Mouse (Mus musculus): Measurements from ENCODE around the gene Myl3. TPM values are rescaled to one million over a fixed set of nuclear protein-coding genes. Genes with fewer than 3 reads are reported as not detected.

Myl3 gene
- total and polyA plus RNA-seq, 3 experiments = not detected

GRCm38 (mm10) chr9:110810051-110810450, 68.4 kb downstream of the Myl3 start:
- Histone ChIP-seq H3K27me3 (ENCODE audit: control insufficient read depth in 1 of 2, insufficient read depth in 2 of 2, low read length in 2 of 2) (peaks cover 0 to 2% of the 10 kb centered on the region in 2 experiments; a peak in 1 of 4 replicates), H3K27ac (ENCODE audit: control insufficient read depth, low read depth, low read length) (no peak overlapping the region), H3K4me1 (ENCODE audit: control insufficient read depth in 1 of 2, insufficient read depth in 2 of 2, low read length in 2 of 2) (no peaks in the 10 kb centered on the region), H3K36me3 (ENCODE audit: control insufficient read depth in 1 of 2, insufficient read depth in 2 of 2, low read length in 2 of 2) (no peaks in the 10 kb centered on the region), H3K79me2 (ENCODE audit: control insufficient read depth, insufficient read depth, low read length, poor library complexity) (no peaks in the 10 kb centered on the region), H3K9me3 (replicated peaks; ENCODE audit: insufficient read depth, low read length) (no peaks in the 10 kb centered on the region), H3K4me3 (ENCODE audit: control insufficient read depth in 1 of 2, insufficient read depth in 1 of 2, low read depth in 2 of 2, low read length in 2 of 2) (no peak overlapping the region), H3K9ac (ENCODE audit: control insufficient read depth, low read depth, low read length, poor library complexity, severe bottlenecking) (no peak overlapping the region)
- no peak for TF ChIP-seq GABPA (IDR thresholded peaks at IDR 0.05; ENCODE audit: low read depth, low read length)
- no peak for TF ChIP-seq CHD1 (IDR thresholded peaks at IDR 0.05; ENCODE audit: low read depth, low read length)
- no peak for TF ChIP-seq ELF1 (IDR thresholded peaks at IDR 0.05; ENCODE audit: low read depth, low read length)
- no peak for TF ChIP-seq EP300 (IDR thresholded peaks at IDR 0.05; ENCODE audit: low read depth in 1 of 2, low read length in 2 of 2)
- TF ChIP-seq ZC3H11A (IDR thresholded peaks at IDR 0.05; ENCODE audit: low read depth, low read length) = no peak
- no peak for TF ChIP-seq E2F4 (IDR thresholded peaks at IDR 0.05; ENCODE audit: borderline replicate concordance, low read depth, low read length)
- DNase-seq (ENCODE audit: low read depth, low spot score) = no peak

DNA sequence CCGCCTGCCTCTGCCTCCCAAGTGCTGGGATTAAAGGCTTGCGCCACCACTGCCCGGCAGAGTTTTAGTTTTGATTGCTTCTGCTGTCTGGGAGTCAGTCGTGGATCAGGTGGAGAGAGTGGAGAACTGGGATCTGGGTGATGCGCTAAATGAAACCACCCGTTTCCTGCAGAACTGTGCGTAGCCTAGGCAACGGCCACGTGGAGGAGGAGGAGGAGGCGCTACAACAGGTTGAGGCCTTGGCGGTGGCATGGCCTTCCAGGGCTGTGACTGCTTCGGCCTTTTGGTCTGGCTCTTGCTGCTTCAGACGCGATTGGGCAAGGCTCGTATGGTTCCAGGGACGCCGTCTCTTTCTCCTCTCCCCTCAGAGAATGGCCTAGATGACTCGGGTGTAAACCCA, 72.1 kb downstream of the Myl3 start, which contains the start of gene Prss44:
TSS of gene Prss44 (plus strand) at position 206 of the 400 bp plus-strand sequence.
- Histone ChIP-seq H3K9ac (ENCODE audit: control insufficient read depth, low read depth, low read length, poor library complexity, severe bottlenecking) (no peak within 1 kb of the TSS), H3K9me3 (replicated peaks; ENCODE audit: insufficient read depth, low read length) (no peaks in the 10 kb centered on the region), H3K27me3 (ENCODE audit: control insufficient read depth in 1 of 2, insufficient read depth in 2 of 2, low read length in 2 of 2) (peaks cover 0 to 2% of the 10 kb centered on the region in 2 experiments; a peak in 1 of 4 replicates), H3K79me2 (ENCODE audit: control insufficient read depth, insufficient read depth, low read length, poor library complexity) (no peaks in the 10 kb centered on the region), H3K27ac (ENCODE audit: control insufficient read depth, low read depth, low read length) (no peak within 1 kb of the TSS), H3K36me3 (ENCODE audit: control insufficient read depth in 1 of 2, insufficient read depth in 2 of 2, low read length in 2 of 2) (no peaks in the 10 kb centered on the region), H3K4me1 (ENCODE audit: control insufficient read depth in 1 of 2, insufficient read depth in 2 of 2, low read length in 2 of 2) (no peaks in the 10 kb centered on the region), H3K4me3 (ENCODE audit: control insufficient read depth in 1 of 2, insufficient read depth in 1 of 2, low read depth in 2 of 2, low read length in 2 of 2) (no peak within 1 kb of the TSS)
- no peak for DNase-seq (ENCODE audit: low read depth, low spot score)
- TF ChIP-seq CHD1 (IDR thresholded peaks at IDR 0.05; ENCODE audit: low read depth, low read length) = no peak
- TF ChIP-seq RCOR1 (IDR thresholded peaks at IDR 0.05; ENCODE audit: low read depth, low read length) = no peak
- no peak for TF ChIP-seq BHLHE40 (IDR thresholded peaks at IDR 0.05; ENCODE audit: borderline replicate concordance, low read depth, low read length)
- TF ChIP-seq MYB (IDR thresholded peaks at IDR 0.05; ENCODE audit: low read depth, low read length) = no peak

Other genes with a start within 250 kb of the Myl3 start
- 28.2 and 36.8 TPM in 2 replicates for gene Setd2, start 209.3 kb upstream of the Myl3 start, total RNA-seq (2012; rRNA removed)
- 100 to 1,000 TPM in 1 of 2 experiments, 10 to 100 TPM in 1; 59.2 to 105 TPM for gene Setd2, start 209.3 kb upstream of the Myl3 start, polyA plus RNA-seq (2012; ENCODE audit: insufficient read depth in 1 of 2, insufficient read length in 2 of 2, low read depth in 1 of 2, low replicate concordance in 2 of 2, missing spikeins in 1 of 2)
- gene Nradd, start 117.4 kb upstream of the Myl3 start, total RNA-seq (2012; rRNA removed) = 0.33 and 0.58 TPM in 2 replicates
- 1 to 10 TPM in 1 of 2 experiments, not detected in 1; 1.1 TPM for gene Nradd, start 117.4 kb upstream of the Myl3 start, polyA plus RNA-seq (2012; ENCODE audit: insufficient read depth in 1 of 2, insufficient read length in 2 of 2, low read depth in 1 of 2, low replicate concordance in 2 of 2, missing spikeins in 1 of 2)
- gene Nbeal2, start 87.7 kb upstream of the Myl3 start, total RNA-seq (2012; rRNA removed) = 7.0 and 9.3 TPM in 2 replicates
- 10 to 100 TPM in 1 of 2 experiments, not detected in 1; 17.2 TPM for gene Nbeal2, start 87.7 kb upstream of the Myl3 start, polyA plus RNA-seq (2012; ENCODE audit: insufficient read depth in 1 of 2, insufficient read length in 2 of 2, low read depth in 1 of 2, low replicate concordance in 2 of 2, missing spikeins in 1 of 2)
- 122 and 129 TPM in 2 replicates for gene Ccdc12, start 85.4 kb upstream of the Myl3 start, total RNA-seq (2012; rRNA removed)
- 100 to 1,000 TPM in 1 of 2 experiments, not detected in 1; 112 TPM for gene Ccdc12, start 85.4 kb upstream of the Myl3 start, polyA plus RNA-seq (2012; ENCODE audit: insufficient read depth in 1 of 2, insufficient read length in 2 of 2, low read depth in 1 of 2, low replicate concordance in 2 of 2, missing spikeins in 1 of 2)
- gene Pth1r, start 5.3 kb downstream of the Myl3 start, total RNA-seq (2012; rRNA removed) = 0.15 and 0.33 TPM in 2 replicates
- under 1 TPM in 1 of 2 experiments, not detected in 1; 0.77 TPM for gene Pth1r, start 5.3 kb downstream of the Myl3 start, polyA plus RNA-seq (2012; ENCODE audit: insufficient read depth in 1 of 2, insufficient read length in 2 of 2, low read depth in 1 of 2, low replicate concordance in 2 of 2, missing spikeins in 1 of 2)
- not detected in 2 replicates for gene Prss42, start 56.3 kb downstream of the Myl3 start, total RNA-seq (2012; rRNA removed)
- not detected for gene Prss42, start 56.3 kb downstream of the Myl3 start, polyA plus RNA-seq (2012; ENCODE audit: insufficient read depth in 1 of 2, insufficient read length in 2 of 2, low read depth in 1 of 2, low replicate concordance in 2 of 2, missing spikeins in 1 of 2)
- not detected in 2 replicates for gene Prss44, start 72.1 kb downstream of the Myl3 start, total RNA-seq (2012; rRNA removed)
- gene Prss44, start 72.1 kb downstream of the Myl3 start, polyA plus RNA-seq (2012; ENCODE audit: insufficient read depth in 1 of 2, insufficient read length in 2 of 2, low read depth in 1 of 2, low replicate concordance in 2 of 2, missing spikeins in 1 of 2) = not detected
- not detected in 2 replicates for gene Prss43, start 84.8 kb downstream of the Myl3 start, total RNA-seq (2012; rRNA removed)
- gene Prss43, start 84.8 kb downstream of the Myl3 start, polyA plus RNA-seq (2012; ENCODE audit: insufficient read depth in 1 of 2, insufficient read length in 2 of 2, low read depth in 1 of 2, low replicate concordance in 2 of 2, missing spikeins in 1 of 2) = not detected
- gene Prss45, start 92.7 kb downstream of the Myl3 start, total RNA-seq (2012; rRNA removed) = not detected in 2 replicates
- gene Prss45, start 92.7 kb downstream of the Myl3 start, polyA plus RNA-seq (2012; ENCODE audit: insufficient read depth in 1 of 2, insufficient read length in 2 of 2, low read depth in 1 of 2, low replicate concordance in 2 of 2, missing spikeins in 1 of 2) = not detected
- gene Prss46, start 102.6 kb downstream of the Myl3 start, total RNA-seq (2012; rRNA removed) = not detected in 2 replicates
- gene Prss46, start 102.6 kb downstream of the Myl3 start, polyA plus RNA-seq (2012; ENCODE audit: insufficient read depth in 1 of 2, insufficient read length in 2 of 2, low read depth in 1 of 2, low replicate concordance in 2 of 2, missing spikeins in 1 of 2) = not detected
- gene Prss50, start 116.1 kb downstream of the Myl3 start, total RNA-seq (2012; rRNA removed) = not detected in 2 replicates
- gene Prss50, start 116.1 kb downstream of the Myl3 start, polyA plus RNA-seq (2012; ENCODE audit: insufficient read depth in 1 of 2, insufficient read length in 2 of 2, low read depth in 1 of 2, low replicate concordance in 2 of 2, missing spikeins in 1 of 2) = not detected
- gene Als2cl, start 138.0 kb downstream of the Myl3 start, total RNA-seq (2012; rRNA removed) = not detected in 2 replicates
- under 1 TPM in 1 of 2 experiments, not detected in 1; 0.21 TPM for gene Als2cl, start 138.0 kb downstream of the Myl3 start, polyA plus RNA-seq (2012; ENCODE audit: insufficient read depth in 1 of 2, insufficient read length in 2 of 2, low read depth in 1 of 2, low replicate concordance in 2 of 2, missing spikeins in 1 of 2)
- not detected in 2 replicates for gene Tmie, start 138.3 kb downstream of the Myl3 start, total RNA-seq (2012; rRNA removed)
- not detected for gene Tmie, start 138.3 kb downstream of the Myl3 start, polyA plus RNA-seq (2012; ENCODE audit: insufficient read depth in 1 of 2, insufficient read length in 2 of 2, low read depth in 1 of 2, low replicate concordance in 2 of 2, missing spikeins in 1 of 2)
- gene Fam240a, start 175.0 kb downstream of the Myl3 start, total RNA-seq (2012; rRNA removed) = not detected in 2 replicates
- not detected for gene Fam240a, start 175.0 kb downstream of the Myl3 start, polyA plus RNA-seq (2012; ENCODE audit: insufficient read depth in 1 of 2, insufficient read length in 2 of 2, low read depth in 1 of 2, low replicate concordance in 2 of 2, missing spikeins in 1 of 2)
- not detected in 2 replicates for gene Tdgf1, start 204.3 kb downstream of the Myl3 start, total RNA-seq (2012; rRNA removed)
- gene Tdgf1, start 204.3 kb downstream of the Myl3 start, polyA plus RNA-seq (2012; ENCODE audit: insufficient read depth in 1 of 2, insufficient read length in 2 of 2, low read depth in 1 of 2, low replicate concordance in 2 of 2, missing spikeins in 1 of 2) = not detected
- not detected in 2 replicates for gene Lrrc2, start 209.7 kb downstream of the Myl3 start, total RNA-seq (2012; rRNA removed)
- gene Lrrc2, start 209.7 kb downstream of the Myl3 start, polyA plus RNA-seq (2012; ENCODE audit: insufficient read depth in 1 of 2, insufficient read length in 2 of 2, low read depth in 1 of 2, low replicate concordance in 2 of 2, missing spikeins in 1 of 2) = under 1 TPM in 1 of 2 experiments, not detected in 1; 0.07 TPM
- gene Rtp3, start 248.7 kb downstream of the Myl3 start, total RNA-seq (2012; rRNA removed) = not detected in 2 replicates
- not detected for gene Rtp3, start 248.7 kb downstream of the Myl3 start, polyA plus RNA-seq (2012; ENCODE audit: insufficient read depth in 1 of 2, insufficient read length in 2 of 2, low read depth in 1 of 2, low replicate concordance in 2 of 2, missing spikeins in 1 of 2)